Mouse (Mus musculus): Measurements from ENCODE around the gene Dusp22.
A peak's percentile ranks its signal among the peaks of the same experiment; 100 is the strongest.

Dusp22 gene

GRCm38 (mm10) chr13:30749557-30750141 is 89.8 kb downstream of the Dusp22 start:
- DNase-seq (ENCODE audit: extremely low spot score, low spot score) = peak; percentile 46

GRCm38 (mm10) chr13:30750461-30751303 is 90.9 kb downstream of the Dusp22 start:
- DNase-seq (ENCODE audit: extremely low spot score, low spot score) = peak; percentile 54

GRCm38 (mm10) chr13:30751304-30751580 is 91.4 kb downstream of the Dusp22 start:
- no peak for DNase-seq (ENCODE audit: extremely low spot score, low spot score)

- no peak for DNase-seq (ENCODE audit: extremely low spot score, low spot score)
These were observed 92.9 kb downstream of the Dusp22 start for GRCm38 (mm10) chr13:30752581-30753187.

GRCm38 (mm10) chr13:30753441-30753840 is 93.6 kb downstream of the Dusp22 start:
- no peak for DNase-seq (ENCODE audit: extremely low spot score, low spot score)

- DNase-seq (ENCODE audit: extremely low spot score, low spot score) = peak; percentile 3
These were observed 94.3 kb downstream of the Dusp22 start for GRCm38 (mm10) chr13:30754066-30754465.

GRCm38 (mm10) chr13:30754825-30755476 is 95.2 kb downstream of the Dusp22 start:
- DNase-seq (ENCODE audit: extremely low spot score, low spot score) = no peak

- peak; percentile 6 for DNase-seq (ENCODE audit: extremely low spot score, low spot score)
These were observed 95.8 kb downstream of the Dusp22 start for GRCm38 (mm10) chr13:30755577-30755976.

- peak; percentile 3 for DNase-seq (ENCODE audit: extremely low spot score, low spot score)
These were observed 96.3 kb downstream of the Dusp22 start for GRCm38 (mm10) chr13:30755998-30756639.

- no peak for DNase-seq (ENCODE audit: extremely low spot score, low spot score)
These were observed 97.6 kb downstream of the Dusp22 start for GRCm38 (mm10) chr13:30757264-30757900.

- no peak for DNase-seq (ENCODE audit: extremely low spot score, low spot score)
These were observed 99.1 kb downstream of the Dusp22 start for GRCm38 (mm10) chr13:30758789-30759381.

GRCm38 (mm10) chr13:30760374-30761090 is 100.7 kb downstream of the Dusp22 start:
- DNase-seq (ENCODE audit: extremely low spot score, low spot score) = no peak
